Mouse (Mus musculus) myocyte (in vitro differentiated cells): ENCODE data around the gene Gm16368.
"Not testable (repeated sequence)": the region's sequence is repeated elsewhere in the genome, so short reads cannot be mapped to it uniquely, and the experiment has no call there.

ENCODE experiments used
- CEBPB ChIP-seq: IDR thresholded peaks from 2 replicates; pipeline ENCODE4 v1.6.1; 2011; ENCODE audit warnings: mild to moderate bottlenecking, moderate library complexity; ENCODE audit not compliant: poor library complexity, insufficient read depth, severe bottlenecking
- E2F4 ChIP-seq: IDR thresholded peaks from one replicate; pipeline ENCODE4 v1.6.1; 2011; ENCODE audit warnings: mild to moderate bottlenecking, control low read depth, moderate library complexity; ENCODE audit not compliant: insufficient read depth
- MAX ChIP-seq: IDR thresholded peaks from one replicate; pipeline ENCODE4 v1.6.1; 2011; ENCODE audit warnings: low read depth, mild to moderate bottlenecking, control low read depth
- MYOD1 ChIP-seq, 3 experiments: IDR thresholded peaks; one replicate each; pipeline ENCODE4 v1.6.1; 2011; ENCODE audit warnings: control low read depth in 2 of 3, low read depth in 2 of 3, mild to moderate bottlenecking in 2 of 3, moderate library complexity in 1 of 3; ENCODE audit not compliant: insufficient read length in 2 of 3, control insufficient read depth in 1 of 3
- MYOG ChIP-seq, 3 experiments: IDR thresholded peaks; one replicate each; pipeline ENCODE4 v1.6.1; 2011; ENCODE audit warnings: control low read depth in 2 of 3, low read depth in 2 of 3, mild to moderate bottlenecking in 2 of 3; ENCODE audit not compliant: insufficient read length in 2 of 3, control insufficient read depth in 1 of 3, insufficient read depth in 1 of 3
- POLR2A ChIP-seq: IDR thresholded peaks from one replicate; pipeline ENCODE4 v1.6.1; 2011; ENCODE audit warnings: low read depth, mild to moderate bottlenecking, control low read depth, moderate library complexity; ENCODE audit not compliant: insufficient read length
- POLR2AphosphoS2 ChIP-seq: IDR thresholded peaks from one replicate; pipeline ENCODE4 v1.6.1; 2011; ENCODE audit warnings: low read depth, control low read depth; ENCODE audit not compliant: insufficient read length
- TCF12 ChIP-seq: IDR thresholded peaks from one replicate; pipeline ENCODE4 v1.6.1; 2011; ENCODE audit warnings: mild to moderate bottlenecking, control low read depth; ENCODE audit not compliant: poor library complexity, insufficient read depth, severe bottlenecking
- TCF3 ChIP-seq: IDR thresholded peaks from one replicate; pipeline ENCODE4 v1.6.1; 2011; ENCODE audit warnings: low read depth, control low read depth; ENCODE audit not compliant: insufficient read length

GRCm38 (mm10) chr12:88039703-88040102 lies 43.8 kb upstream of the Gm16368 start:
- TF ChIP-seq POLR2A; POLR2AphosphoS2; E2F4; MYOG (IDR thresholded peaks at IDR 0.05; ENCODE audit: control insufficient read depth in 1 of 3, insufficient read depth in 1 of 3, insufficient read length in 2 of 3, low read depth in 2 of 3); MAX; TCF3; TCF12; CEBPB; MYOD1 (IDR thresholded peaks at IDR 0.05; ENCODE audit: control insufficient read depth in 1 of 3, insufficient read length in 2 of 3, low read depth in 2 of 3): not testable (repeated sequence)
